Mouse (Mus musculus): ENCODE measurements at regions not wholly inside any gene's neighbourhood (a gene's known extent, or its start where the extent isn't known, plus 50 kb on each side); places are given as distances from the start of the nearest gene placed in this dataset.

DNA sequence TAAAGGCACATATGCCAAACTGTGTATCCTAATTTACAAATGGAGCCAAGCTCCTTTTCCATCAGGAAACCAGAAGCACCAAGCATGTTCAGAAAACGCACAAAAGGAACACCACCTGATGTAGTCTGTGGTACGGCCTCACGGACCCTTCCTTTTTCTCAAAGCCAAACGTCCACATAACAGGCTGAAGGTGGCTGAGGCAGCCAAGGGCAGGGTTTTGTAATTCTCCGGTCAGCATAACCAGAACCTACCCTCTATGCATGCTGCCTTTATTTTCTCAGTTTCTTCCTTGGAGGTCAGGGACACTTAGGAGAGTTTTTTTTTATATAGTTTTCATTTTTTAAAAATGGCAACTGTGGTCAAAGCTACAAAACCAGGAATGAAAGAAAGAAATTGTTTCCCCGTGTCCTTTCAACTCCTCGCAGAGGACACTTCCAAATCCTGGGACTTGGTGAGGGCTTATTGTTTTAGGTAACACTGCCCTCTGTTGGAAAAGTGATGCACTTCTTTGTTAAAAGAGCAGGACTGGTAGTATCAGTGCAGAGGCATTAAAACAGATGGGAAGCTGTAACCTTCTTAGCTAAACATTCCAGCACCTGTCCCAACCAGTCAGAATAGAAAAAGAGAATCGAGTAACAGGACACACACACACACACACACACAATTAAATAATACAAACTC is 549.1 kb upstream of the Gm10306 start:
- TF ChIP-seq CTCF (IDR thresholded peaks at IDR 0.05) (peak; percentile 63), EP300 (IDR thresholded peaks at IDR 0.05) (no peak)
